ENCODE assay signal across 10 mouse cellular contexts in genomic region chr14:22514362-22515084, GRCm38 (mm10).
DNase-seq lines count a peak whose midpoint lies in the region; ATAC-seq lines count a peak whose summit lies in the region.
"Had no signal": no experiment of that assay in that cellular context is flagged by ENCODE, and none has a peak within 500 bp of the region (broad histone marks: within the 10 kb centered on the region; RNA-seq: fewer than 3 reads in every experiment).

No protein-coding gene starts in this region.

- no peak overlapping the region for H3K4me3 ChIP-seq in embryonic facial prominence, embryonic 14.5 days (ENCODE audit: low read depth, low read length)
- no peak overlapping the region for H3K4me3 ChIP-seq in embryonic facial prominence, embryonic 10.5 days
- H3K4me3 ChIP-seq in neural tube, embryonic 15.5 days (replicated peaks), result no peak overlapping the region

- H3K9ac ChIP-seq in embryonic facial prominence, embryonic 14.5 days (ENCODE audit: low read depth, low read length), result no peak overlapping the region
- H3K9ac ChIP-seq in neural tube, embryonic 15.5 days (replicated peaks), result no peak overlapping the region

- peaks cover 10% of the 10 kb centered on the region; the same call in 1 of the 2 replicates for H3K9me3 ChIP-seq in embryonic facial prominence, embryonic 14.5 days (ENCODE audit: control insufficient read depth, low read length)
- H3K9me3 ChIP-seq in embryonic facial prominence, embryonic 10.5 days, result no peaks in the 10 kb centered on the region
- no peaks in the 10 kb centered on the region for H3K9me3 ChIP-seq in neural tube, embryonic 15.5 days (replicated peaks)

- H3K27me3 ChIP-seq in embryonic facial prominence, embryonic 14.5 days (replicated peaks; ENCODE audit: control insufficient read depth, insufficient read depth, low read length), result no peaks in the 10 kb centered on the region
- no peaks in the 10 kb centered on the region for H3K27me3 ChIP-seq in embryonic facial prominence, embryonic 10.5 days (replicated peaks; ENCODE audit: low read depth, poor library complexity, severe bottlenecking)
- H3K27me3 ChIP-seq in neural tube, embryonic 15.5 days (replicated peaks), result no peaks in the 10 kb centered on the region

- H3K4me2 ChIP-seq in embryonic facial prominence, embryonic 14.5 days (ENCODE audit: low read depth, low read length), result no peak overlapping the region
- no peak overlapping the region for H3K4me2 ChIP-seq in neural tube, embryonic 15.5 days
- H3K4me2 ChIP-seq: midbrain, embryonic 11.5 days had no signal

- peak; percentile 71 for DNase-seq in embryonic facial prominence, embryonic 14.5 days (ENCODE audit: low spot score)
- DNase-seq in embryonic facial prominence, embryonic 10.5 days (ENCODE audit: low spot score), result no peak
- DNase-seq in left cerebral cortex, postnatal 14 days (ENCODE audit: low spot score in 2 of 2), result peak; percentile 16 to 21
- DNase-seq in left cerebral cortex, adult 9 months (ENCODE audit: low spot score in 2 of 2), result no peak
- DNase-seq in adrenal gland, postnatal 10 days, result peak; percentile 72
- DNase-seq in layer of hippocampus, postnatal 10 days (ENCODE audit: low spot score in 2 of 2), result peak; percentile 59 to 67
- no peak for DNase-seq in frontal cortex, adult 2 months (ENCODE audit: extremely low spot score in 1 of 2, low spot score in 1 of 2)

- ATAC-seq in embryonic facial prominence, embryonic 14.5 days (ENCODE audit: low read depth), result no peak
- no peak for ATAC-seq in neural tube, embryonic 15.5 days (ENCODE audit: low FRiP score)
- ATAC-seq: activated CD4-positive, CD25-positive, alpha-beta regulatory T cell, adult 4 months had no signal

- H3K4me1 ChIP-seq in embryonic facial prominence, embryonic 14.5 days (ENCODE audit: control insufficient read depth, insufficient read depth, low read length), result no peaks in the 10 kb centered on the region; the same call in 1 of the 2 replicates
- peaks cover 8% of the 10 kb centered on the region for H3K4me1 ChIP-seq in embryonic facial prominence, embryonic 10.5 days
- H3K4me1 ChIP-seq in neural tube, embryonic 15.5 days, result no peaks in the 10 kb centered on the region

- WGBS in embryonic facial prominence, embryonic 14.5 days, result 49% methylated on average over 5 of the region's 5 CpGs
- 80% methylated on average over 5 of the region's 5 CpGs for WGBS in embryonic facial prominence, embryonic 10.5 days
- WGBS in neural tube, embryonic 15.5 days, result 50% methylated on average over 5 of the region's 5 CpGs

- H3K27ac ChIP-seq in embryonic facial prominence, embryonic 14.5 days (replicated peaks; ENCODE audit: low read depth, low read length), result no peak overlapping the region
- H3K27ac ChIP-seq in embryonic facial prominence, embryonic 10.5 days (replicated peaks), result no peak overlapping the region
- H3K27ac ChIP-seq in neural tube, embryonic 15.5 days (replicated peaks), result no peak overlapping the region

- intact Hi-C loops in left cerebral cortex, postnatal 14 days (cut with DNase I), result no loop called here

- no peaks in the 10 kb centered on the region for H3K36me3 ChIP-seq in embryonic facial prominence, embryonic 14.5 days (ENCODE audit: control insufficient read depth, insufficient read depth, low read length)
- no peaks in the 10 kb centered on the region for H3K36me3 ChIP-seq in embryonic facial prominence, embryonic 10.5 days (replicated peaks)
- no peaks in the 10 kb centered on the region for H3K36me3 ChIP-seq in neural tube, embryonic 15.5 days

Comparison
In these comparisons a context has a peak if more than half of its experiments do, and no peak if none do; other contexts are left out.
1. DNase-seq: peak in embryonic facial prominence, embryonic 14.5 days (single experiment), left cerebral cortex, postnatal 14 days (2 of 2), adrenal gland, postnatal 10 days (single experiment) and layer of hippocampus, postnatal 10 days (2 of 2); none in embryonic facial prominence, embryonic 10.5 days (single experiment), left cerebral cortex, adult 9 months (0 of 2) and frontal cortex, adult 2 months (0 of 2).